Mouse (Mus musculus) skeletal muscle tissue, postnatal 0 days (tissue): ENCODE measurements around the gene Pstk. TPM values are rescaled to one million over a fixed set of nuclear protein-coding genes. Genes with fewer than 3 reads are reported as not detected.

Experiments used
- polyA plus RNA-seq: library from polyadenylated mRNA; unstranded; fragments of >200 nt; fragmentation: Nextera tagmentation; extraction: Ambion mirVana; gene quantifications from 2 replicates; pipeline ENCODE4 v1.2.1, GENCODE M21; 2015

The Pstk gene
- 71.6 and 75.7 TPM in 2 replicates for polyA plus RNA-seq

DNA sequence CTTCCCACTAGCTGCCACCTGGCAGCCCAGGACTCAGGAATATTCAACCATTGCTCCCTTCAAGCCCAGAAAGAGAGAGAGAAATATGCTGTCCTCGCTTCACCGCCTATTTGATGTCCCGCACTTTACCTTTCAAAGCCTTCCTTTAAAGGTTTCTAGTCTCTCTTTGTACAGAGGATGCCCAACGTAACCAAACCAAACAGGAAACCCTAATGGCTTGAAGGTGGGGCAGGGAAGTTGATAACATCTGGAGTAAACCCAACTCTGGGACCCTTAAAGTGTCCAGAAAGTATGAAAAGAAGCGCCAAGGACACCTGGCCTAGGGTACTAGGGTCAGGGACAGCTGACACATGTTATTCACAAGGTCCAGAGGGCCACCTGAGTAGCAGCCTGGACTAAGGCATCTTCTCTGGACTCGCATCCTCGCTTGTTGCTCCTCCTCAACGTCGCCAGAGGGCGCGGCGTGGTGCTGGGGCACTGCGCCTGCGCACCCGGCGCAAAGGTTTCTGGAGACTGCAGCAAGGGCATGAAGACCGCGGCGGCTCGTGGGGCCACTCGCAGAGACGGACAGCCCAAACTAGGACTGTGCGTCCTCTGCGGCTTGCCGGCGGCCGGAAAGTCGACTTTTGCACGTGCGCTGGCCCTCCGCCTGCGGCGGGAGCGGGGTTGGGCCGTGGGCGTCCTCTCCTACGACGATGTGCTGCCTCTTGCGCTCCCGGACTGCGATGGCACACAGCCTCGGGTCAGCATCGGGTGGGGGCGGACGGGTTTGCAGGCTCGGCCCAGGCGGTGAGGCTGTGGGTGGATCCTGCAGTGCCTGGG is at the start of gene Pstk:
Pstk (plus strand) TSS at position 494 of the 822 bp plus-strand sequence.

GRCm38 (mm10) chr7:131322192-131322591 is 48.7 kb upstream of the Pstk start, which contains the start of gene Cuzd1:
Cuzd1 (minus strand) TSS chr7:131322292.

DNA sequence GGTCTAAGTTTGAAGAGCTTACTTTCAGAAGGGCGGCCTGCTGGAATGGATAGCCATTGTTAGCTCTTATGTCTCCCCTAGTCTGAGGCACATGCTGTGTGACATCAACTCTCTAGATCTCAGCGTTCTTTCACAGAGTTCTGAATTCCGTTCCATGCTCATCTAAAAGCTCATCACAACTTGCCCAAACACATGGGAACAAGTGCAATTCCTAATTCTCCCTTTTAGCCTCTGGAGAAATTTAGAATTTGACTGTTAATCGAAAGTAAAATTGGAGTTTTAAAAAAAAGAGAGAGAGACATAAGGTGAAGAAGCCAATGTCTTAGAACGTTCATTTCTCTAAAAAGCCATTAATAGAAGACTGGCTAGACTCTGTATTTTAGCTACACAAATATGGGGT is 41.5 kb upstream of the Pstk start, which contains the start of gene Fam24b:
Fam24b (minus strand) TSS at position 101 of the 400 bp plus-strand sequence.

DNA sequence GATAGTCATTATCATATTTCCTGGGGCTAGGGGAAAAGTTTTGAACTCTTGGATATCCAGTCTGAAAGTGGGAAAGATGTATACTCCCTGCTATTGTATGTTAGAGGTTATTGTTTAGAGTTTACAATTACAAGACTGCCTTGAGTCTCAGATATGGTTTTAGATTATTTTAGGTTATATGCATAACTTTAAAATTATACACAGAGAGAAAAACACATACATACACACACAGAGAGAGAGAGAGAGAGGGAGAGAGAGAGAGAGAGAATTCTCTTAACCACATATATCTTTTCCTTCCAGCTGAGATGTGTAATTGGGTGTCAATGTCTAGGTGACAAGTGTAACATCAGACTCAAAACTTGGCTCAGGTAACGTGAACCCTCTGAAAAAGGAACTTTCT is 37.4 kb upstream of the Pstk start, which contains the start of gene Fam24a:
Fam24a (plus strand) TSS at position 301 of the 400 bp plus-strand sequence.

GRCm38 (mm10) chr7:131362615-131363300 is 8.2 kb upstream of the Pstk start, which contains the start of gene 2310057M21Rik:
2310057M21Rik (minus strand) TSS chr7:131362759.

GRCm38 (mm10) chr7:131410416-131411058 is 39.6 kb downstream of the Pstk start, which contains the start of the genes Ikzf5 and Acadsb:
Ikzf5 (minus strand) TSS chr7:131410521.
Acadsb (plus strand) TSS chr7:131410601.

Other genes starting within 250 kb of the Pstk start
- not detected in 2 replicates for gene 4933402N03Rik, start 224.8 kb upstream of the Pstk start, polyA plus RNA-seq
- not detected in 2 replicates for gene 5430419D17Rik, start 196.7 kb upstream of the Pstk start, polyA plus RNA-seq
- gene Cuzd1, start 48.8 kb upstream of the Pstk start, polyA plus RNA-seq: 0.38 and 0.49 TPM in 2 replicates
- gene Fam24b, start 41.6 kb upstream of the Pstk start, polyA plus RNA-seq: not detected in 2 replicates
- not detected in 2 replicates for gene Fam24a, start 37.3 kb upstream of the Pstk start, polyA plus RNA-seq
- 15.9 and 17.4 TPM in 2 replicates for gene 2310057M21Rik, start 8.4 kb upstream of the Pstk start, polyA plus RNA-seq
- gene Ikzf5, start 39.4 kb downstream of the Pstk start, polyA plus RNA-seq: 5.7 and 6.1 TPM in 2 replicates
- gene Acadsb, start 39.5 kb downstream of the Pstk start, polyA plus RNA-seq: 76.7 and 83.0 TPM in 2 replicates
- gene Hmx3, start 171.7 kb downstream of the Pstk start, polyA plus RNA-seq: not detected in 2 replicates
- not detected in 2 replicates for gene Hmx2, start 177.6 kb downstream of the Pstk start, polyA plus RNA-seq
- gene Bub3, start 189.1 kb downstream of the Pstk start, polyA plus RNA-seq: 60.4 and 62.9 TPM in 2 replicates